Mouse (Mus musculus) liver, embryonic 14.5 days (tissue): ENCODE results near the gene Ptger4.

ENCODE experiments used
- CTCF ChIP-seq: IDR thresholded peaks from 2 replicates; pipeline ENCODE4 v1.5.1; 2016; ENCODE audit warnings: antibody characterized with exemption, low read depth, control low read depth
- EP300 ChIP-seq: IDR thresholded peaks from 2 replicates; pipeline ENCODE4 v1.6.1; 2016; ENCODE audit warnings: antibody characterized with exemption, low read depth

DNA sequence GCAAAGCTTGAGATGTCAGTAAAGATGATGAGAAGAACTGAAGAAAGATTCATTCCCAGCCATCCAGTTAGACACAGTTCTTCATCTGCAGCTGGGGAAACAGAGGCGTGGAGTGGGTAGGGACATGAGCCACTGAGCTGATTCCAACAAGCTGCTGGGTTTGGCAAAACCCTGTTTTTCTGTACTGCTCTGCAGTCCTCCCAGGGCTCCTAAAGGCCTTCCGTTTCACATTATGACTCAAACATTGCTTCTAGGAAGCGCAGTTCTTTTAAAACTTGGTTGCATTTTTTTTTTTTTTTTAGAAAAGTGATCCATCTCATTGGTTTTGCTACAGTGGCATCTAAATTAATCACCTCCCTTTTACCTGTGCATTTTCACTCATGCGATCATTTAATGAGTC is 5.4 kb downstream of the Ptger4 start:
- TF ChIP-seq CTCF (no peak), EP300 (no peak)
